Mouse (Mus musculus) C2C12 (cell line): Measurements from ENCODE around the gene Atrnl1.

Experiments used
- CEBPB ChIP-seq: IDR thresholded peaks from one replicate; pipeline ENCODE4 v1.6.1; 2011; ENCODE audit warnings: low read depth, mild to moderate bottlenecking, control low read depth, moderate library complexity
- CTCF ChIP-seq: IDR thresholded peaks from one replicate; pipeline ENCODE4 v1.5.1; 2011; ENCODE audit not compliant: control insufficient read depth, insufficient read depth, insufficient read length
- MAX ChIP-seq: IDR thresholded peaks from one replicate; pipeline ENCODE4 v1.6.1; 2011; ENCODE audit warnings: mild to moderate bottlenecking, control low read depth
- MYOD1 ChIP-seq: IDR thresholded peaks from one replicate; pipeline ENCODE4 v1.6.1; 2011; ENCODE audit warnings: low read depth; ENCODE audit not compliant: control insufficient read depth, insufficient read length
- USF1 ChIP-seq: IDR thresholded peaks from one replicate; pipeline ENCODE4 v1.6.1; 2011; ENCODE audit warnings: low read depth, mild to moderate bottlenecking, control low read depth, moderate library complexity

GRCm38 (mm10) chr19:57988559-57989093 lies 377.8 kb downstream of the Atrnl1 start:
- TF ChIP-seq CEBPB (no peak), CTCF (no peak), MYOD1 (no peak), MAX (no peak), USF1 (no peak)
